Mouse (Mus musculus) G1E (cell line): ENCODE measurements around the gene Klf1.

Experiments
- CTCF ChIP-seq: IDR thresholded peaks from 2 replicates; pipeline ENCODE4 v1.5.1; 2012; ENCODE audit warnings: low read depth, low read length, inconsistent platforms, mixed read lengths
- GATA1 ChIP-seq: IDR thresholded peaks from 2 replicates; pipeline ENCODE4 v1.6.1; 2012; ENCODE audit warnings: borderline replicate concordance, low read length, inconsistent platforms, mixed read lengths
- POLR2AphosphoS5 ChIP-seq: IDR thresholded peaks from 2 replicates; pipeline ENCODE4 v1.6.1; 2012; ENCODE audit warnings: low read depth, low read length, inconsistent platforms; ENCODE audit not compliant: insufficient replicate concordance
- TAL1 ChIP-seq: conservative IDR thresholded peaks from 2 replicates; pipeline ENCODE4 v1.6.1; 2012; ENCODE audit warnings: low read depth, low read length, inconsistent platforms, mixed read lengths

- TF ChIP-seq GATA1 (no peak), CTCF (no peak), POLR2AphosphoS5 (no peak), TAL1 (no peak)
Observed at GRCm38 (mm10) chr8:84907493-84907892, 5.8 kb downstream of the Klf1 start.
